Mouse (Mus musculus) cortical plate, adult 2 months (tissue): ENCODE measurements around the gene H2al1f.
"Not testable (repeated sequence)": the region's sequence is repeated elsewhere in the genome, so short reads cannot be mapped to it uniquely, and the experiment has no call there.

Experiments used
- CTCF ChIP-seq: fragments of 200-500 bp; IDR thresholded peaks from 2 replicates; pipeline ENCODE4 v1.5.1; 2011; ENCODE audit warnings: mild to moderate bottlenecking, control low read depth, low read length; ENCODE audit not compliant: insufficient read depth; ENCODE audit errors: extremely low read depth
- POLR2A ChIP-seq: fragments of 200-500 bp; IDR thresholded peaks from 2 replicates; pipeline ENCODE4 v1.6.1; 2011; ENCODE audit warnings: mild to moderate bottlenecking, low read length, control low read depth; ENCODE audit not compliant: insufficient read depth; ENCODE audit errors: extremely low read depth

GRCm38 (mm10) chrX:11298957-11299356 is 16.0 kb upstream of the H2al1f start, which contains the start of gene H2al1a:
- TF ChIP-seq POLR2A, CTCF: not testable (repeated sequence)
